Mouse (Mus musculus): ENCODE data around the gene Rbfox2.
A peak's percentile ranks its signal among the peaks of the same experiment; 100 is the strongest.

Rbfox2 gene

DNA sequence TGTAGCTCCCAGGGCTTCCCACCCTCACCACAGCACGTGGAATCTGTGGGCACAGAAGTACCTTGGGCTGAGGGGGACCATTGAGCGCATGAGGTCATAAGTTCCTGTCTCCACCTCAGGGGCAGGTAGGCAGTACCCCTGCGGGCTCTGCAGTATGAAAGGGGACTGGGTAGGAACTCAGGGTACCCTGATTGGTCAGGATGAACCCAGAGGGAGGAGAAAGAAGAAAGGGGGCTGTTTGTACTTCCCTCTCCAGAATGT lies 250.1 kb downstream of the Rbfox2 start:
- DNase-seq = no peak

DNA sequence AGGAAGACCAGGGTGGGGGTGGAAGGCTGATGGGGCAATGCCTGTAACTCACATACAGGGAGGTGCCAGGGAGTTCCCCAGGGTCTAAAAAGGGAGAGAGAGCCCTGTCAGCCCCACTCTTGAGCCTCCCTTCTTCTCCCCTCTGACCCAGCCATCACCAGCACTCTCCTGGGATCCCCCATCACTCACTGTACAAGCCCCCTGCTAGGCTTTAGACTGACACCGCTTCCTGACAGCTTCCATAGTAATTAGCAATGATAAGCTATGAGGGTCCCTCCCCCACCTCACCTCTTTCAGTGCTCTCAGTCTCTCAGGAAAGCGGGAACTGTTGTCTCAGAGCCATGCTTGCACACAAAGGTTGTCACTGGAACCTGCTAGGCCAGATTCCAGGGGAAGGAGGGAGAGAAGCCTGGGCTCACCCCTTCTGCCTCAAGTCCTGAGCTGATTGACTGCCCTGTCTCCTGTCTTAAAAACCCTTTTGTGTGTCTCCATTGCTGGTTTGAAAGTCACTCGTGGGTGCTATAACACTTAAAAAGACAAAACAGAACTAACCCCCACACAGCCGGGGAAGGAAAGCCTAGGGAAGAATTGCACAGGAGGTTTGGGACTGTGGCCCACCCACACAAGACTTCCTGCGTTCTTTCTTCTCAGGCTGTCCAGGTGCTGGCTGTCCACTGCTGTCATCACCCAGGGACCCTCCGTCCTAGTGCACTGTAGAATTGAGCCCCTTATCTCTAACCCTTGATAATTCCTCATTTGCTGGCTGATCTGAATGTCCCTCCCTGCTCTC lies 250.6 kb downstream of the Rbfox2 start:
- DNase-seq = no peak

DNA sequence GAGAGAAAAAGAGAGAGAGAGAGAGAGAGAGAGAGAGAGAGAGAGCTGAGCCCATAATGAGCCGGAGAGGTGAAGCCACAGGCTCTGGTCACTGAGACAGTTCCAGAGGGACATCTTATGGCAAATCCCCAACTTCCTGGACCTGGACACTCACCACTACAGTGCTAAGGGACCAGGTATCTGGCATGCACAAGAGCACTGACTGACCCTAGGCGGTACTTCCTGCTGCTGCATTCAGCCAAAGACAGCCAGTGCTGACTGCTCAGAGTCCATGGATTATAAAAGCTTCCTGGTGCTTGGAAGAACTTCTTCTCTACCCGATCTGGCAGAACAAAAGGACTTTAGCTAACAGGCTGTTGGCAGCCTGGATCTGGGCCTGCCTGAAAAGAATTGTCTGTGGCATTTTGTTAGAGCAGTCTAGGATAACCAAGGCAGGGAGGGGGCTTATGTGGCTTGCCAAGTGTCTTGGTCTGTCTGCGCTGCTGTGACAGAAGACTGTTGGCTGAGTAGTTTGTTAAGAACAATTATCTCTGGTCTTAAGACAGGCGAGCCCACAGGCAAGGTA lies 252.1 kb downstream of the Rbfox2 start:
- no peak for DNase-seq

DNA sequence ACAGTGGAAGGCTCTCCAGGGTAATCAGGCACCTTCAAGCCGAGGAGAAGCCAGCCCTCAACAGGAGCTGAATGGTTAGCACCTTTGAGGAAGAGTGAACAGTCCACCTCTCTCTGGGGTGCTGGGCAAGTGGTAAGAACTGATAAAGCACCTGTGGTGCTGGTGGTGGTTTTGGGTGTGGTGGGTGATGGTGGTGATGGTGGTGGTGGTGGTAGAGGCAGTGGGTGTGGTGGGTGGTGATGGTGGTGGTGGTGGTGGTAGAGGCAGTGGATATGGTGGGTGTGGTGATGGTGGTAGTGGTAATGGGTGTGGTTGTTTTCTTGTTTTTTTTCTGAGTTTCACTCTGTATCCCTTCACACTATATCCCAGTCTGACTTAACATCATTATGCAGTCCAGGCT lies 253.8 kb downstream of the Rbfox2 start:
- no peak for DNase-seq

DNA sequence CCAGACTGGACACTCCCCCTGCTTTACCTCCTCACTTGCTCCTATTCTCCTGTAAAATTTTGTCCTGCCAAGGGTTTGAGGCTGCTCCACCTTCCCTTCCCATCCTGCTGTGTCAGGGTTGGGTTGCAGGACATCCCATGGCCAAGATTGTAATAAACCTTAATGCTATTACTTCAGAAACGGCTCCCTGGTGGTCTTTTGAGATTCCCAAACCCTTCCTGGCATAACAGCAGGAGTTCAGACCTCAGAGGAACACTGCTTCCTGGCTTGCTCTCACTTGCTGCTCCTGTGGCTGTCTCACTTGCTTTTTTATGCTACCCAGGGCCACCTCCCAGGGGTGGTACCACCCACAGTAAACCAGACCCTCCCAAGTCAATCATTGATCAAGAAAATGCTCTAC lies 254.6 kb downstream of the Rbfox2 start:
- no peak for DNase-seq

DNA sequence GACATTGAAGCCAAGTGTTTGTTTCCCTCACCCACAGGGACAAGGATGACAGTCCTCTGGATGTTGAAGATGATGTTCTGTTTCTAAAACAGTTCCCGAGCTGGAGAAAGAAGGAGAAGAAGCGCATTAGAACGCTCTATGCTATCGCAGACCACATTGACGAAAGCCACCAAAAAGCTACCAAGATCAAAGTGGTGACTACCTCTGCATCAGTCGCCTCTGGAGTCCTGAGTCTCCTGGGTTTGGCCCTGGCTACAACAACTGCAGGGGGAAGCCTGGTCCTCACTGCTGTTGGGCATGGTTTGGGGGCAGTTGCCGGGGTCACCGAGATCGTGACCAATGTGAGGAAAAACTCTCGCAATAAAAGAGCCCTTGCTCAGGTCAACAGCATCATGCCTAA lies 256.2 kb downstream of the Rbfox2 start, which contains the start of gene Mb:
TSS of gene Mb (minus strand) at position 101 of the 400 bp plus-strand sequence.
- DNase-seq = no peak

DNA sequence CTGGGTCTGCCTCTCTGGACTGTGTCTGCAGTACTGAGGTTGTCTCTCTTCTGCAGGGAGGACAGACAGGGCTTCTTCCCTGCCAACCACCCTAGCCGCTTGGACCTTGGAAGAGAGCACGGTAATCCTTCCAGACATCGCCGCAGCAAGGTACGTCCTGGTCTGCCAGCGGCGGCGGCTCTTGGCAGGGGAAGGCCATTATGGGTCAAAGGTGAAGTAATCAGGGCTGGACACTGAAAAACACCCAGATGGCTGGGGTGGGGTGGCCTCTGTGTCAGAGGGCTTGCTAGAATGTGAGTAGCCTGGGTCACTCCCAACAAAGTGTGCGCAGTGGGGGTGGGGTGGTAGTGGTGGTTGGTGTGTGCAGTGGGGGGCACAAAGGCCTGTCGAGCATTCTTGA lies 261.2 kb downstream of the Rbfox2 start:
- DNase-seq = no peak

DNA sequence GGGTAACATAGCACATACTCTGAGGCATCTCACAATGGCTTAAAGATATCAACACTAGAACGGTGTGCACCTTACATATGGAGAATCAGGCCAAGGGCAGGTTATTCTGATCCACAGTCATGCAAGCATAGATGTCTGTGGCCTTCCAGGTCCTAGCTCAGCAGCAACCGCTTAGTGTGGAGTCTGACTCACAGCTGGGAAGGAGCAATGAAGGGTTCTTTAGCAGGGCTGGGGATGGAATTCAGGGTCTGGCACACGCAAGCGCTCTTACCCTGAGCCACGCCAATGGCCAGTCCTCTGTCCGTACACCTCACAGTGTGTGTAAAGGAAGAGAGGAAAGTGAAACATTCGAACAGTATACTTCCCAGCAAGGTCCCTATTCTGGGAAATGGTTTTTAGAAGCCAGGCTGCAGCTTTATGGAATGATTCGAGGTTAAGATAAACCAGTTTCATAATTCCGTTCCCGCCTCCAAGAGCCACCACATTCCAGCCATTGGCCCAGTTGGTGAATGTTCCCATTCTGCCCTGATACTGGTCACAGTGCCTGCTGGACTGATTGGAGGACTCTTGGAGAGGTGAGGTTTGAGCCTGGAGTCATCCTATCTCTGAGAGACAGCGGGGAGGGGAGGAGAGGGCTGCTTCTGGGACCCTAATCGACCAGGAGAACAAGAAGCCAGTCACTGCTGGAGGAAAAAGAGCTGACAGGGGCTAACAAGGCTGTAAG lies 262.0 kb downstream of the Rbfox2 start, which contains the start of gene Apol6:
TSS of gene Apol6 (plus strand) at position 133 of the 724 bp plus-strand sequence.
- DNase-seq = no peak

DNA sequence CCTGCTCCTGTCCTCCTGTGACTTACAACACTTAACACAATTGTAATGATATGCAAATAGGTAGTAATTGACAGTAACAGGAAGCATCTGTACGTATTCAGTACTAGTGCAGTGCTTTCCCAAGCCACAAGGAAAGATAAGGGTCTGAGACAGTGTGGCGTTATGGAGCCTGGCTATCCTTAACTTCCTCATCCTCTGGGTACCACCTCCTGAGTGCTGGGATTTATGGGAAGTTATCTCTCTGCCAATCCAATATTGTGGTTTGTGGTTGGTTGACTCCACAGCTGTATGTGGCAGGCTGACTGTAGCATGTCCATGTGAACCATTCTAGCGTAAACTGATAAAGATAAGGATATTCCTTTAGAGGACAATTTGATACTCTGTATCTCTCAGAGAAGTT lies 266.0 kb downstream of the Rbfox2 start:
- DNase-seq = no peak

DNA sequence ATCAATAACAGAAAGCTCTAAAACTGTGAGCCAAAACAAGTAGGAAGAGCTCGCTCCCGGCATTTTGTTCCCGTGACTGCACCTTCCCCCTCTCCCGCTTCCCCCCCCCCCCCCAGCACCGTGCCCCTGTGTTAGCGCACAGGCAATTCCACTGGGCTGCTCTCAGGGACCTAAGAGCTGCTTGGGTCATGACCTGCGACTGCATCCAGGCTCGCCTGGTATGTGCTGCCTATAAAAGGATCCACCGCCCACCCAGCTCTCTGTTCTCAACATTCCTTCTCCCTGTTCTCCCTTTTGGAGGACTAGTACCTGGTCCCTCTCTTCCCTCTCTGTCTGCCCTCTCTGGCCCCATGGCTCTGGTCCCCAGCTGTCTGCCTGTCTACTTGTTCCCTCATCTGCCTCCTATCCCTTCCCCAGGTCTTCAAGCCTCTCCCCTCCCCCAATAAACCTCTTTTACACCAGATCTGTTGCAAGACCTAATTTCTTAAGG lies 267.5 kb downstream of the Rbfox2 start:
- DNase-seq = no peak

DNA sequence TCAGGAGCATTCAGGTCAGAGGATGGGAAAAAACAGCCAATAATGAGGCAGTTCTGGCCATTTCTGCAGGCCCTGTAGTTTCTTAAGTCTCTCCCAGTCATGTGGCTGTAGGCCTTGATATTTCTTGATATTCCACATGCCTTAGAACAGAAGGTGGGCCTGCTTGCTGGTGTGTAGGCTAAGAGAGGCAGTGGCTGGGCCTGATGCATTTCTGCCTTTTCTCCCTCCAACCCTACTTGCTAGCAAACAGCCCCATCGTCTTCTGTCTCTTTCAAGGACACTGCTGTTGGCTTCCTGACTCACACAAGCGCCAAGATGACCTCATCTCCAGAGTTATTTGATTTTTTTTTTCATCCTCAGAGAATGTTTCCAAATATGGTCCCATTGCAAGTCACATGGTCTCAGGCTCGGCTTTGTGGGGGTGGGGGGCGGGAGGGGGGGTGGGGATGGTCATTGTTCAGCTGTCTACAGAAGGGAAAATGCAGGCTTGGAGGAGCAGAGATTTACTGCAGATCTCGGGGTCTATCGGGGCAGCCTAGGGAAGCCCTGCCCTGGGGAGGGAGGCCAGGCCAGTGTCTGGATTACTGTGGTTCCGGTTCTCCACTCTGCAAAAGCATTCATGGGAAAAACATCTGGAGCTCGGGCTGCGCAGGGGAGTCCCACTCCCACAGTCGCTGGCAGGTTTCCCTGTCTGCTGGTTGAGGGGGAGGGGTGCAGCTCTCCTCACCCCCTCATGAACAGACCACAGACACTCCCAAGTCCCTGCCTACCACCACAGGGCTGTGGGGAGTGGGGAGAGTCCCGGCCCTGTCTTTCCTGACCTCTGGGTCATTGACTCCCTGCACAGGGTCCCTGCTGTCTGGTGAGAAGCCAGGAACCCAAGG lies 269.3 kb downstream of the Rbfox2 start:
- DNase-seq = no peak

DNA sequence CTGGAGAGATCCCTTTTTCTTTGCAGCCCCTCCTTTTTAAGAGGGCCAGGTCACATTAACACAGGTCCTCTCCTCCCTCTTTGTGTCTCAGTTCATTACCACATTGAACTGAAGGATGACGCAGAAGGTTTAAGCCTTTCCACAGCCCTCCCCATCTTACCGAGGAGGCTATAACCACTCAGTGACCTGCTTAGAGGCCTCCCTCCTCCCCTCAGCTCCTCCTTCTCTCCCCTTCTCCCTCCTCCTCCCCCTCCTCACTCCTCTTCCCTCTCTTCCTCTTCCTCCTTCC lies 269.9 kb downstream of the Rbfox2 start:
- no peak for DNase-seq

DNA sequence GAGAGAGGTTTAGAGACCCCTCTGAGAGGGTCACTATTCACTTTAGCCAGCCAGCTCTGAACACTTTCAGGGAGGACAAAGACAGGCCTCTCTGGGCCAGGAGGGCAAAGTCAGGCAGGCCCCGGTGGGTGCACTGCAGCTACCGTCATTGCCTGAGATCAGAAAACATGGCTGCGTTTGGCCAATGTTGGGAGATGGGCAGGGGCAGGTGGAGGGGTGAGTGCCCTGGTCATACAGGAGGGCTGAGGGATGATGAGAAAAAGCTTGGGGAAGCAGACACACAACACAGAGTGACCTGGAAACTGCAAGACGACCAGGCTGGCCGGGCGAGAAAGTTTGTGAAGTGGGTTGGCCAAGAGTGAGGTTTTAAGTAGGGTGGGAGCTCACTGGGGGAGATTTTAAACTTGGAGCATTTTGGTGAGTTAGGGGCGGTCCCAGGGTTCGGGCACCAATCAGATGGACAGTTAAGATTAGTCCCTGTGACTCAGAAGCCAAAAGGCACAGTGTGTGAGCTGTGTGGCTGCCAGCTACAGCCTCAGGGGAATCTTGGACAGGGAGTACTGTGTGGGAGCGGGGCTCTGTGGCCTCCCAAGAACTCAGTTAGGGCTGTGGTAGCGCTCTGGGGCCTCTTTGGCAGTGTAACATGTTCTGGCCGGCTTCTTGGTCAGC lies 270.4 kb downstream of the Rbfox2 start:
- DNase-seq = peak; percentile 60 to 71

DNA sequence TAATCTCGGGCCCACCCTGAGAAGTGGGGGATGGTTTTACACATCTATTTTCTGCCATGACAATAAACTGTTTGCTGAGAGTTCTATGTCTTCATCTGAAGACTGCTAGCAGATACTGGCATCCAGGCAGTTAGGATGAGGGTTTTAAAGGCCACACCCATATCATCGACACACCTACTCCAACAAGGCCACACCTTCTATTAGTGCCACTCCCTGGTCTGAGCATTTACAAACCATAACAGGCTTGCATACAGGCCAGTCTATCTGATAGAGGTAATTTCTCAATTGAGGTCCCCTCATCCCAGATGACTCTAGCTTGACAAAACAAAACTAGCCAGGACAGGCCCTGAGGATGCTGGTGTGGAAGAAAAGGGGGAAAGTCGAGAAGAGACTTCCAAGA lies 271.2 kb downstream of the Rbfox2 start:
- no peak for DNase-seq

DNA sequence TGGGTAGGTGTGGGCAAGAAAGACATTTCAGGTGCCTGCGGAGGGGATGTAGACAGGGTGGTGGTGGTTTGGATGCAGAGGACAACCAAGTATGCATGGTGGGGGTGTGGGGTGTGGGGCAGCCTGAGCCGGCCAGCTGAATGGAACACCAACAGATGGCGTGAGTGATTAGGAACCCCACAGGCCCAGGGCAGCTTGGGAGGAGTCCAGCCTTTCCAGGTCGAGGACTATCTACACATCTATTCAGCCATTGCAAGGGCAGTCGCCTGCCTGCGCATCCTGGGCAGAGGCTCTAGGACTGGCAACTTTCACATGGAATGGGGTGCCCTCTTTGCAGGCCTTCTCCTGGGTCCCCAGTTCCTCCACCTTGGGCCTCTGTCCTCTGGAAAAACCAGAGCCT lies 272.3 kb downstream of the Rbfox2 start:
- peak; percentile 90 to 91 for DNase-seq

DNA sequence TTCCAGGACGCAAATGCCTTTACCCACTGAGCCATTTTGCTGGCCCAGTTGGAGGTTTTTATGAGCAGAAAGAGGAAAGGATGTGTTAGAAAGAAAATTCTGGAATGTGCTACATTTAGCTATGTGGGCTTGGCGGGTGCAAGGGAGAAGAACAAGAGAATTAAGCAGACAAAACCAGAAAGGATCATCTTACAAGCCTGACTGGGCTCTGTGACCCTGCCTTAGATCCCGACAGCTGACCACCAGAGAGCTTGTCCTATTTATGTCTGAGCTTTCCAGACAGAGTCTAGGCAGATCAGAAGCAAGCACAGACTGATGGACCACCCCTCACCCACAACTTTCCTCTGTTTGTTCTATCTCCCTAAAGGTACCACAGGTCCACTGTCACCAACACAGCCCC lies 275.5 kb downstream of the Rbfox2 start:
- no peak for DNase-seq

DNA sequence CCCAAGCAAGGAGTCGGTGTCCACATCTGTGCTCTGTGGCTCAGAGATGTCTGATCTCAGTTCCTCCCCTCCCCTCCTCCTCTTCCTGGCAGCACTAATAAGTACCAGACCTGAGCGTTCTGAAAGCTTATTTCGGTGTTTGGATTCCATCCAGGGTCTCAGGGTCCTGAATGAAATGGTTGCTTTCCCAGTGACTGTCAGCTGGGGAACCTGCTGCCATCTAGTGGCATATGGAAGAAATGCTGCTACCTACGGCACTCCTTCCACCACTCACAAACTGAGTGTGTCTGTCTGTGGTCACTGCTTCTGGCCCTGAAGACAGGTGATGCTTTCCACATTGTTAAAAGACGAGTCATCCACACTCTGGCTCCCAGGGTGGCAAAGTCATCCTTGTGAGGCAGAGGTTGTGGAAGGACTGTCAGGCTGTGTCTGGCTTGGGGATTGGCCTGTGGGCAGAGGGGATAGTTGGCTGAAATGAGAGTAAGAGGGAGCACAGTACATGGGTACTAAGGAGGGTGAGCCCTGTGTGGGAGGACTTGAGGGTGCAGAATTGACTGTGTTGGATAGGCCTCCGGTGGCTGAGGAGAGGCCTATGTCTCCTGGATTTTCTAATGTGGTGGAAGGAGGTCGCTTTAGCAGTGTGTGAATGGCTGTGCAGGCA lies 277.3 kb downstream of the Rbfox2 start:
- peak; percentile 87 to 93 for DNase-seq

Measured in cerebellum, postnatal 10 days (tissue).